Mouse (Mus musculus): ENCODE results near the gene Acsl1. TPM values are rescaled to one million over a fixed set of nuclear protein-coding genes. Genes with fewer than 3 reads are reported as not detected.

Acsl1 gene
- total RNA-seq, 2 experiments from 2014 or later, result 217 to 313 TPM

- no peak for DNase-seq (ENCODE audit: low spot score in 2 of 2)
These were observed 32.3 kb downstream of the Acsl1 start for GRCm38 (mm10) chr8:46503072-46503695.

- no peak for DNase-seq (ENCODE audit: low spot score in 2 of 2)
These were observed 33.4 kb downstream of the Acsl1 start for GRCm38 (mm10) chr8:46504196-46504595.

DNA sequence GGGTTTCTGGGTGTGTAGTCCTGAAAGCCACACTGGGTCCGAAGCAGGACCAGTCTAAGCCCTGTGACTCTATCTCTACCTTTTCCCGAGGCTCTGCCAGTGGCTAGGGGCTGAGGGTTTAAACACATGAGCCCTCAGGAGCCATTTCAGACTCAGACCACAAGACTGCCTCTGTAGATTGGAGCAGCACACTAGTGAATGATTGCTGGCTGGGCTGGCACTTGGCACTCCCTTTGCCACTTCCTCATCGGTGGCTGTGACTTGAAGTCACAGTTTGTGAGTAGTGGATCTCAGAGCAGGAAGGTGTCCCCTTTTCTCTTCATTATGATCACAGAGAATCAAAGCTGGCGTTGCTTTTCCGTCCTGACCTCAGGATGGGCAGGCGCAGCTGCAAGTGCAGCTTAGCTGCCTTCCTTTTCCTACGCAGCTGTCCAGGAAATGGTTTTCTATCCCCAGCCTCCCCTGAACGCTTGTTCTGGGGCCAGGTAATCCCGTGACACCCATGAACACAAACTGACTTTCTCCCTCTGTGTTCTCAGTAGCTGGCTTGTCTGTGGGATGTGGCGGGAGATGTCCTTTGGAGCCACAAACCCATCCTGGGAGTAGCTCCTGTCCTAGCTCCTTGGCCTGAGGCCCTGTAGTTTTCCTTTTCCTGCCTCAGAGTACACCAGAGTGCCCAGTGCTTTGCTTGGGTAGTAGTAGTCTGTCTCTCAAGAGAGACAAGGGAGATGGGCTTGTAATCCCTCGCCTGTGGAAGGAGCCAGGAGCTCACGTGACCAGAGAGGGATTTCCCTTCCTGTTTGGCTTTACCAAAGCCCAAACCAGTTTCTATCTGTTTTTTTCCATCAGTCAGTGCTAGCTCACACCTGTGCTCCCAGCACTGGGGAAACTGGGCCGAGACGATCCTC is 37.9 kb downstream of the Acsl1 start:
- no peak for DNase-seq (ENCODE audit: low spot score in 2 of 2)

- DNase-seq (ENCODE audit: low spot score in 2 of 2), result no peak
These were observed 38.6 kb downstream of the Acsl1 start for GRCm38 (mm10) chr8:46509474-46509873.

- DNase-seq (ENCODE audit: low spot score in 2 of 2), result no peak
These were observed 40.5 kb downstream of the Acsl1 start for GRCm38 (mm10) chr8:46511336-46511735.

- DNase-seq (ENCODE audit: low spot score in 2 of 2), result no peak
These were observed 41.7 kb downstream of the Acsl1 start for GRCm38 (mm10) chr8:46512538-46512937.

- no peak for DNase-seq (ENCODE audit: low spot score in 2 of 2)
These were observed 43.2 kb downstream of the Acsl1 start for GRCm38 (mm10) chr8:46514027-46514426.

DNA sequence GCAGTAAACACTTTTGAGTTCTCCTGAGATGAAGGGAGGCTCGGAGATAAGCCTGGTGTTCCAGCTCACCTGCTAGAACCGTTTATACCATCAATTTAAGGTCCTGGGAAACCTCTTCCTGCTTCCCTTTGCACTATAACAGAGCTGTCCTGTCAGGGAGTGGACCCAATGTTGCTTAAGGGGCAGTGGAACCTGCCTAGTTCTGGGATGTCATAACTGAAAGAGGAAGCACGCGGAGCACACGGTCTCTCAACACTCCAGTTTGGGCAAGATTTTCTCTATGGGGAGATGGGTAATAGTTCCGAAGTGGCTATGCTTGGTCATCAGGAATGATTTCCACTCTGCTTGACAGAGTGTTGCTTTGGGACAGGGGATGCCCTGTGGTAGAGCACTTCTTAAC is 49.8 kb downstream of the Acsl1 start:
- DNase-seq (ENCODE audit: low spot score in 2 of 2), result no peak

GRCm38 (mm10) chr8:46526098-46526497 is 55.3 kb downstream of the Acsl1 start:
- DNase-seq (ENCODE audit: low spot score in 2 of 2), result no peak

DNA sequence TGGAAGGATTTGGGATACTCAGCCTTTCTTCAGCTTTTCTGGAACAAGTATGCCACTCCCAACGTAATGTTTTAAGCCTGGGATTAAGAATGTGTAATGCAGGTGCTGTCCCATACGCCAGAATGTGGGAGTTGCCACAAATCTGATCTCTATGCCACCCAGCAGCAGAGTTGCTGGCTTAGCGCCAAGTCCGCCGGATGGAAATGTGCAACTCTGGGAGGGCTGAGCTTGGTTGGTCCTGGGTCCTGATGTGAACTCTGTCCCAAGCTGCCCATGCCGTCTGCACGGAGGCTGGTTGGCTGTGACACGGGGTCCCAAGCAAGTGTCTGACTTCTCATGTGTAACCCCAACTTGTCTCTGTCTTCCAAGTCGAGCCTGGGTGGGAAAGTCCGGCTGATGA is 56.0 kb downstream of the Acsl1 start:
- no peak for DNase-seq (ENCODE audit: low spot score in 2 of 2)

GRCm38 (mm10) chr8:46529508-46529907 is 58.7 kb downstream of the Acsl1 start:
- no peak for DNase-seq (ENCODE audit: low spot score in 2 of 2)

- DNase-seq (ENCODE audit: low spot score in 2 of 2), result no peak
These were observed 59.7 kb downstream of the Acsl1 start for GRCm38 (mm10) chr8:46530541-46530940.

- DNase-seq (ENCODE audit: low spot score in 2 of 2), result no peak
These were observed 63.1 kb downstream of the Acsl1 start for GRCm38 (mm10) chr8:46533926-46534325.

DNA sequence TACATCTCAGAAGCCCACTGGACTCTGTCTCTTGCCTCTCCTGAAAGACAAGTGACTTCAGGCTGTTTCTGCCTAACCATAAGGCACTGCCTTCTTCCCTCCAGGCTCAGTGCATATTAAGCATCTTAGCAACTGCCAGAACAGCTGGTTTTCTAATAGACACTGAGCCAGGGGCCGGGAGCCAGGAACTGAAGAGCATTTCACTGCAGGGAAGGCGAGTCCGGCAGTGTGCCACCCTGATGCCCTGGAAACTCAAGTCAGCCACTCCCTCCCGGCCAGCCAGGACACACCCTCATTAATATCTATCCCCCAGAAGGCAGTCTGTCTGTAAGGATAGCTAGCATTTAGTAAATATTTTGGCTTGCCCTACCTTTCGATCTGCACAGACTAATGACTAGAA is 68.9 kb downstream of the Acsl1 start:
- DNase-seq (ENCODE audit: low spot score in 2 of 2), result no peak

DNA sequence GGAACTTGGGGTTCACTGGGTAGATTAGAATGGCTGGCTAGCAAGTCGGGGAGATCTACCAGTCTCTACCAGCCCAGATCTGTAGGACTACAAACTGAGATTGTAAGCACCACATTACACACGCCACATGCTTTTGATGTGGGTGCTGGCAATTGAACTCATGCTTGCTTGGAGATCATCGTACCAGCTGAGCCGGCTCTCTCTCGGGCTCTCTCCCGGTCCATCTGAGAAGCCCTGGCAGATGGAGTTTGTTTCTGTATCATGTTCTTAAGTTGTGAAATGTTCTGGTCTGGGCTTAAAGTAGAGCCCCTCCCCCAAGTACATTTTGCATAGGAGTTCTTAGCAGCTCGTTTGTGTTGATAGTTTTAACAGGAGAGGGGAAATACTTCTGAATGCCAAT is 72.4 kb downstream of the Acsl1 start:
- no peak for DNase-seq (ENCODE audit: low spot score in 2 of 2)

GRCm38 (mm10) chr8:46543662-46544061 is 72.8 kb downstream of the Acsl1 start:
- DNase-seq (ENCODE audit: low spot score in 2 of 2), result no peak

GRCm38 (mm10) chr8:46545854-46546253 is 75.0 kb downstream of the Acsl1 start:
- no peak for DNase-seq (ENCODE audit: low spot score in 2 of 2)

- peak; percentile 22 to 26 for DNase-seq (ENCODE audit: low spot score in 2 of 2)
These were observed 75.8 kb downstream of the Acsl1 start for GRCm38 (mm10) chr8:46546431-46547176.

DNA sequence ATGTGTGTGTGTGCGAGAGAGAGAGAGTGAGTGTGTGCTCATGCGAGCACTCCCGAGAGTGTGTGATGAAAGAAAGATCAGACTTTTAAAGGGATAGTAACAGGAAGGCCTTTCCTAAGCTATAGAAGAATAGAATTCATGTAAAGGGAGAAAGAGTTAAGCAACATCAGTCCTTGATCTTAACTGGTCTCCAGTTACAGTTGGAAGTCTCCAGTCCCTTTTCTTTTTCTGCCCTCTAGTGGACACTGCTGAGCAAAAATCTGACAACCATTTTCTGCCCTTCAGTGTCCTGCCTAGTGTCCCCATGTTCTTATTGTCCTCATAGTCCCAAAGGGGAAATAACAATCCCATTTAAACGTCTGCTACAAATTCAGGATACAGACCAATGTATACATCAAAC is 76.4 kb downstream of the Acsl1 start:
- no peak for DNase-seq (ENCODE audit: low spot score in 2 of 2)

DNA sequence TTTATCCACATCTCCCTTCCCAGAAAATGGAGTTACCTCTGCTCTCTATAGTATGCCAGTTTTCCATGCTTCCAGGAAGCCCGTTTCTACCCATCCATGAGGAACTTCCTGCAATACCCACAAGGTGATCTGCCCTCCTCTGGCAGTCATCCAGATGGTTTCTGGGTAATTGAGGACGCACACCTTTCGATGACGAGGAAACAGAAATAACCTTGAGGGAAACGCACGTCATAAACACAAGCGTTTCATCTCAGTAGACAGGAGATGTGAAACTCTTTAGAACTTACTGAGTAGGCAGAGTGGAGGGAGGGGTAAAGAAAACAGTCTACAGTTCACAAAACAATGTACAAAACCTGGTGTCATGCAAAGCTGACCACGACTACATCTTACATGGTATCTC is 79.2 kb downstream of the Acsl1 start:
- no peak for DNase-seq (ENCODE audit: low spot score in 2 of 2)

DNA sequence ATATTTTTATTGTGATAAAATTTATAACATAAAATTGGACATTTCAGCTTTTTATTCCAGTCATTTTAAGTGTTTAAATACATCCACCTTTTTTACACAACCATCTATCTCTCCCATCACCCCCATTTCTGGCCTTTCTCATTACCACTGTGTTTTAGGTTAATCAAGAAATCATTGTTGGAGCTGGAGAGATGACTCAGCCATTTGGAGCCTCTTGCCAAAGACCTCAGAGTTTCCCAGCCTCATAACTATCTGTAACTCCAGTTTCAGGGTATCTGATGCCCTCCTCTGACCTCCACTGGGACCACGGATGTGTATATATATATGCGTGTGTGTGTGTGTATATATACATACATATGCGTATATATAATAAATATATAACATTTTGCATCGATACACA is 80.2 kb downstream of the Acsl1 start:
- DNase-seq (ENCODE audit: low spot score in 2 of 2), result no peak

Measured in adrenal gland, postnatal 4 days (tissue).